Mouse (Mus musculus): ENCODE measurements around the gene Ttyh3. TPM values are rescaled to one million over a fixed set of nuclear protein-coding genes. Genes with fewer than 3 reads are reported as not detected.
A peak's percentile ranks its signal among the peaks of the same experiment; 100 is the strongest.
"Not testable (repeated sequence)": the region's sequence is repeated elsewhere in the genome, so short reads cannot be mapped to it uniquely, and the experiment has no call there.

Ttyh3 gene
- total RNA-seq (2021): 10 to 100 TPM; 13.4 to 14.7 TPM

- no peak for DNase-seq
Observed at GRCm38 (mm10) chr5:140648519-140649100, at the start of gene Ttyh3. Gene Ttyh3 (minus strand): TSS chr5:140649031.

GRCm38 (mm10) chr5:140695987-140696386 lies 47.2 kb upstream of the Ttyh3 start:
- intact Hi-C loops (cut with DNase I): no loop called here
- DNase-seq: no peak

More at GRCm38 (mm10) chr5:140648519-140649100, at the start of gene Ttyh3:
- intact Hi-C loops (cut with DNase I): no loop called here

DNA sequence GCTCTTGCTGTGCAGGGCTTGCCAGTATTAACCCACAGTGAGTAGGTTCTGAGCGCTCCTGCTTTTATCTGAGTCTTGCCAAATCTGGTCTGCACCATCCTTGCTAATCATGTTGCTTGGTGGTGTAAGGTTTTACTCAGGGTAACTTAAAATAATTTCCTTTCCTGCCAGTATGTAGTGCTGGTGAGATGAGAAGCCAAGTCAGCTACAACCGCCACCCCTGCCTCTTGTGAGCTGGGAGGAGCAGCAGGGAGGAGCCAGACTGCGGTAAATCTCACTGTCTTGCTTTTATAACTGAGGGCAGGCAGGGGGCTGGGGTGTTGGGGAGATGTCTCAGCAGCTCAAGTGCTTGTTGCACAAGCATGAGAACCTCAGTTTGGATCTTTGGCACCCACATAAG lies 39.6 kb upstream of the Ttyh3 start:
- no peak for DNase-seq
- intact Hi-C loops (cut with DNase I): no loop called here

- intact Hi-C loops (cut with DNase I): loop anchor here (2.0 kb wide), 1 partner anchor 144 kb away; no protein-coding TSS in a partner anchor
- peak; percentile 36 to 45 for DNase-seq
Observed at GRCm38 (mm10) chr5:140684343-140685148, 35.7 kb upstream of the Ttyh3 start.

DNA sequence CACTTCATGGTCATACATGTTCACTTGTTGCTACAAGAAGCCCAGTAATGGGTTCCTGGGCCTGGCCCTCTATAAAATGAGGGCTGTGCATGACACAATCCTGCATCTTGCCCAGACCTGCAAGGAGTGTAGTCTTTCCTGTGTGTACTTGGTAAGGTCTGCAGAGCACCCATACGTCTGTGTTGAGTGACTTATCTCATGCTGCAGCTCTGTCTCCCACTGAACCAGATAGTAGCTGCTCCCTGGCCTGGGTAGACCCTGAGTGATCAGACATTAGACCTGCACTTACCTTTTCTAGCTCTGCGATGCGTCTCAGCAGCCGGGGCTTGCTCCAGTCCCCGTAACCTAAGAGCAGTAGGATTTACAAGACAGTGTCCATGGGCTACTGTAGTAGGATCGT lies 33.3 kb upstream of the Ttyh3 start:
- intact Hi-C loops (cut with DNase I): no loop called here
- DNase-seq: no peak

DNA sequence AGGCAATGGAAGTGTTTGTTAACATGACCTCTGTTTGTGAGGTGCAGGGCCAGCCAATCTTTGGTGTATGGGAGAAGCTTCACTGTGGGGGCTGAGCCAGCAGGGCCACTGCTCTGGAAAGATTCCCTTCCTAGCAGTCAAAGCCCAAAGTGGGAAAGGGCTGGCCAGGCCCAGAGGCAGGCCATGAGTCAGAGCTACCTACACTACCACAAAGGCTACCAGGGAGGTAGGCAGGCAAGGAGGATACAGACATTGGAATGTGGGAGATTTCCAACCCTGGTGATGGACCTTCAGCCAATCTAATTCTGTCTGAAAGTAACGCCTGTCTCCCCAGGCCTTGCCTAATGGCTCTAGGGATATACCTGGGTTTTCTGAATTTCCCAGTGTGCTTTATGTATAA lies 32.1 kb upstream of the Ttyh3 start:
- intact Hi-C loops (cut with DNase I): no loop called here
- no peak for DNase-seq

GRCm38 (mm10) chr5:140680051-140680450 lies 31.2 kb upstream of the Ttyh3 start:
- intact Hi-C loops (cut with DNase I): no loop called here
- DNase-seq: no peak

- intact Hi-C loops (cut with DNase I): no loop called here
- no peak for DNase-seq
Observed at GRCm38 (mm10) chr5:140677137-140677536, 28.3 kb upstream of the Ttyh3 start.

- no peak for DNase-seq
- intact Hi-C loops (cut with DNase I): no loop called here
Observed at GRCm38 (mm10) chr5:140675640-140676039, 26.8 kb upstream of the Ttyh3 start.

DNA sequence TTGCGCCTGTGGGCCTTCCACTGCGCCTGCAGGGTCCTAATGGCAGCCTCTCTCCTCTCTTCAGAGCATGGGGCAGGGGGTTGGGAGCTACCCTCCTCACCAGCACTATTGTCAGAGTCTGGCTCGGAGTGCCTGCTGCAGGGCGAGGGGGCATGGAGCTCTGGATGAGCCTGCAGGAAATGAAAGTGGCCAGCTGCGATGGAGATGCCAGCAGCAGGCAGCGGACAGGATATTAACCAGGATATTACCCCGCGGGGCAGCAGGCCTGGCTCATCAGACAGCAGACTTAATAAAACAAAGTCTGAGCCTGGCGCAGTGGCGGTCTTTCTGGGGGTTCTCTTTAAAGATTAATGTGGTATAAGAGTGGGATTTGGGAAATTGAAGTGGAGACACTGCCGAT lies 26.2 kb upstream of the Ttyh3 start:
- intact Hi-C loops (cut with DNase I): no loop called here

GRCm38 (mm10) chr5:140674036-140674435 lies 25.2 kb upstream of the Ttyh3 start:
- DNase-seq: no peak
- intact Hi-C loops (cut with DNase I): no loop called here

More for the DNA sequence above, 26.2 kb upstream of the Ttyh3 start:
- DNase-seq: no peak

- DNase-seq: peak in 1 of 2 experiments; percentile 29
- intact Hi-C loops (cut with DNase I): not testable (repeated sequence)
Observed at GRCm38 (mm10) chr5:140672603-140673002, 23.8 kb upstream of the Ttyh3 start.

DNA sequence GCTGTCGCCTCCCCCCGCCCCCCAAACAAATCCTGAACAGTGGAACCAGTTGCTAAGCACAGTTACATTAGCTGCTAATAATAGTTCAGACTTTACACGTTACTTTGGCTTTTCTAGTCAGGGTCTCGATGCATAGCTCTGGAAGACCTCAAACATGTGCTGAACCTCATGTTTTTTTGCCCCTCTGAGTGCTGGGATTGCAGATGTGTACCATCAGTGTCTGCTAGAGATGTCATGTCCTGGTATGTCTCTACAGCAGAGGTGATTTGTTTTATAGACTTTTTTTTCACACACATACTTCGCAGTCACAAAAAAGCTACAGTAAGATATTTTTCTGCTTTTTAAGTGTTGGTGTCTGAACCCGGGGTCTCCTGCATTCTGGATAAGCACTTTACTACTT lies 23.3 kb upstream of the Ttyh3 start:
- DNase-seq: no peak
- intact Hi-C loops (cut with DNase I): no loop called here

DNA sequence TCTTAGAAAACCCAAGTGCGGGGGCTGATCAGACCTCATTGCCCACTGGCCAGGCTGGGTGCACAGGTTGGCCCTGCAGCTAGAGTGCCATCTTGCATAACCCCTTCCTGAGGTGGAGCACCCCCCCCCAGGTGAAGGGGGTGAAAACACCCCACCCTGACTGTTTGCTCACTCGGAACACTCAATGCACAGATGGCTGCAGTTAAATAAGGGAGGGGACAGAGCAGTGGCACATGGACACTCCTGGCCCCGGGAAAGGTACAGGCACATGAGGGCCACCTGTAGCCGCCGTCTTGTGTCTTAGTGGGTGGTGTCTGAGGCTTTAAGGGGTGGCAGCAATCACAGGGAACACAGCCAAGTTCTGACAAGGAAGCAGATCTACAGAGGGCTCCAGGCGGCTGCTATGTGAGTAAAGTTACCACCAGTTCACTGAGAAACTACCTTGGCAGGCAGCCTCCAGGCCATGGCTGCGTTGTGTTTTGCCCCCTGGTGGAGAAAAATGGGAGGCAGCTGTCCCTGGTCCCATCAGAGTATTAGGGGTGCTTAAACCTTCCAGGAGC lies 14.9 kb upstream of the Ttyh3 start:
- intact Hi-C loops (cut with DNase I): loop anchor here (1.0 to 5.0 kb wide), 3 partner anchors 35 to 123 kb away; partner anchors contain the start of gene Grifin
- peak; percentile 67 to 73 for DNase-seq

DNA sequence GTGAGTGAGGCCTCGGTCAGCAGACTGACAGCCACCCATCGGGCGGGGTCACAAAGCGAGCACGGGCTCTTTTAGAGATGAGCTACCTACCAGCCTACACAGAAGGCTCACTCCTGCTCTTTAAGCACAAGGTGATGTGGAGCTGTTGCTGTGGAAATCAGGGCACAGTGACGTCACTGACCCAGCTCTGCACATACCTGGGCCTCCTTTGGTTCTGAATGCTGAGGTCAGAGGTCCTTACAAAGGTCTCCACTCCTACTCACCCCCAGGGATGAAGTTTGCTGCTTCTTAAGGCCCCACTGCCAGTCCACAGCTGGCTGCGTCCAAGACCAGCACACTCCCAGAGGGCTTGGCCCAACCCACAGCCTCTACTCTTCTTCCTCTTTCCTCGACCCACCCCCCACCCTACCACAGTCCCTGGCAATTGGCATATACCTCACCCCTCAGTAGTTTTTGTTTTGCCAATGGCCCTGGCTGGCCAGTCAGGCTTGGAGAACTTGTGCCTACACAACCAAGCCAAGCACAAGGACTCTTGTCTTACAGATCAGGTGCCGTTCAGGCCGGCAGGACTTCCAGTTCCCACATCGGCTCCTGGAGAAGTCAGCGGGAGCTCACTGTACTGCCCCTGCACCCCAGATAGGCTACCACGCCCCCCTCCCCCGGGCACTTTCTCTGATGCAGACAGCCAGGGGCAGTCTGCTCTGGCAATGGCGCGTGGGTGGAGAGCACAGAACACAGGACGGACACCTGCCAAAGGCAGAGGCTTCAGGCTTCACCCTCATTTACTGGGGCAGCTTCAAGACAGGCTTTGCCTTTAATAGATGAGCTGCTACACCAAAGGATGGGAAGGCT lies 14.1 kb upstream of the Ttyh3 start:
- no peak for DNase-seq
- intact Hi-C loops (cut with DNase I): loop anchor here (5.0 kb wide), 1 partner anchor 96 kb away; the partner anchor contains the start of gene Grifin

DNA sequence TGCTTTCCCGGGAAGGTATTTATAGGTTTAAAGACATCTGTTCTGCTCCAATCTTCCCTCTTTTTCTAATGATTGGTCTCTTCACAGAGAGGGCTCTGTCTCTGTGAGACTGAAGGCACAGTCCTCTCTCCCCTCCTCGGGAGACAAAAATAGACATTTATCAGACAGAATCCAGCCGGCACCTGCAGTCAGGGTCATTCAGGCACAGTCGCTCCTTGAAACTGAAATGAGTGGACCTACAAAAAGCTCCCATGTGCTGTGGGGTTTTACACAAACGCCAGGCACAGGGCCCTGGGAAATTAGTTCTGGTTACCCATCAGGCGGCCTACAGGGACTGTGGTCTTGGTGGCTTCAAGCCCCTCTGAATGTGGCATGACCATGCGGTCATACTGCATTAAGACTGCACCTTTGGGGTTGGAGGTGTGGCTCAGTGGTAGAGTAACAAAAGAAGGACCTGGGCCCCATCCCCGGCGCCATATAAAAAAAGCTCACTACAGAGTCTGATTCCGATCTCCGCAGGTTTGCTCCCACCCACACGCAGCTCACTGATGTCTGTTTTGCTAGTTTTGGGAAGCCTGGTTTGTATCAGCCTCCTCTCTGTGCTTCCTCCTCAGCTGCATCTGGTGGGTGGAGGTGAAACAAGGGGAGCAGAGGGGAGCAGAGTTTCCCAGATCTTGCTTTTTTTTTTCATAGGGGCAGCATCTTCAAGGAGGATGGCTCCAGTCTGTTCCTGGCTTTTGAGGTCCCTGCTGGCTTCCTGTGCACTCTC lies 13.2 kb upstream of the Ttyh3 start:
- intact Hi-C loops (cut with DNase I): loop anchor here (5.0 kb wide), 1 partner anchor 95 kb away; the partner anchor contains the start of gene Grifin
- DNase-seq: no peak

DNA sequence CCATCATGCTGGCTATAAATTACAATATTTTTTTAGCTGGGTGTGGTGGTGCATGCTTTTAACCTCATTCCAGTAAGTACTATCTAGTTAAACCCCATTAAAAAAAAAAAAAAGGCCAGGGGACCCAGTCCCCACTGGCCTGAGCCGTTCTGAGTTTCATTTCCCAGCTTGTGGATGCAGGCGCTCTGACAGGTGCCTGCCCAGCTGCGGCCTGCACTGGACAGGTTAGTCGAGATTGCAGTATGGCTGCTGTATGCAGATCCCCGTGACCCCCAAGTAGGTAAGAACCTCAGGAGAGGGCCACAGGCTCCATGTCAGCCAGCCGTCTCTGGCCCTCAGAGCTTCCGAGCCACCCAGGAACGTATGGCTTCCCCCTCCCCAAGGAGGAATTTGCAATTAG lies 12.6 kb upstream of the Ttyh3 start:
- intact Hi-C loops (cut with DNase I): loop anchor here (5.0 kb wide), 1 partner anchor 94 kb away; the partner anchor contains the start of gene Grifin
- DNase-seq: no peak

GRCm38 (mm10) chr5:140660398-140660797 lies 11.6 kb upstream of the Ttyh3 start:
- intact Hi-C loops (cut with DNase I): loop anchor here (5.0 kb wide), 1 partner anchor 93 kb away; the partner anchor contains the start of gene Grifin
- DNase-seq: no peak

GRCm38 (mm10) chr5:140659607-140660272 lies 10.9 kb upstream of the Ttyh3 start:
- no peak for DNase-seq
- intact Hi-C loops (cut with DNase I): loop anchor here (5.0 kb wide), 1 partner anchor 92 kb away; the partner anchor contains the start of gene Grifin
